Mouse (Mus musculus) left cerebral cortex, adult 2 months (tissue): ENCODE data around the gene Nsmce4a. TPM values are rescaled to one million over a fixed set of nuclear protein-coding genes. Genes with fewer than 3 reads are reported as not detected.

Experiments
- DNase-seq, 2 experiments: peaks; one replicate each; pipeline ENCODE4 v3.0.0; 2021 to 2022; ENCODE audit warnings: low spot score in 2 of 2, mixed read lengths in 1 of 2; ENCODE audit errors: extremely low spot score in 1 of 2
- H3K27ac ChIP-seq: fragments of 200-600 bp; 2 replicates; pipeline ENCODE4 v1.8.1; 2022
- H3K4me3 ChIP-seq: fragments of 200-600 bp; 2 replicates; pipeline ENCODE4 v1.8.1; 2022
- CTCF ChIP-seq: fragments of 200-600 bp; IDR thresholded peaks from 2 replicates; pipeline ENCODE4 v1.8.1; 2022; ENCODE audit warnings: antibody characterized with exemption, mild to moderate bottlenecking, moderate library complexity
- intact Hi-C: fragments of 180-260 bp; cut with DNase I; formaldehyde crosslinking; loops from one replicate; pipeline ENCODE4 v1.15.1; 2025
- total RNA-seq, 2 experiments: library from RNA; stranded (reverse); gene quantifications; 2 replicates each; pipeline ENCODE4 v1.2.3; 2021

The Nsmce4a gene
- total RNA-seq, 2 experiments from 2014 or later = 33.6 to 40.3 TPM

- DNase-seq = no peak
- intact Hi-C loops = no loop called here
- H3K4me3 ChIP-seq = no peak overlapping the region
- no peak for TF ChIP-seq CTCF
- no peak overlapping the region for H3K27ac ChIP-seq
These were observed 1.5 kb upstream of the Nsmce4a start for GRCm38 (mm10) chr7:130574211-130574991.

DNA sequence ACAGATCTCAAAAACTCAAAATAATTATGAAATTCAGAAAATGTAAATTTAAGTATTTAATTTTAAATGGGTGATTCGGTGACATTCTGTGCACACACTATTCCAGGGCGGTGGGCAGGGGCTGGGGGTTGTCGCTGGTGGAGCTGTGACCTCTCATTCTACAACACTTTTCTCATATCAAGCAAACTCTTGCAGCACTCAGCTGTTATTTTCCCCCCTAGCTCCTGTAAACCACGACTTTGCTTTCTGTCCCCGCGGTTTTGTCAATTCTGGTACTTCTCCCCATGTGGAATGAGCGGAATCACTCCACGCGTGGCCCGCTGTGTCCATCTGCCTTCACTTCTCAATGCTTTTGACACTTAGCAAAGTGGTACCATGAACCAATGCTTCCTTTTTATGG, 828 bp upstream of the Nsmce4a start:
- no peak for TF ChIP-seq CTCF
- Histone ChIP-seq H3K4me3 (no peak overlapping the region), H3K27ac (no peak overlapping the region)
- DNase-seq = no peak
- intact Hi-C loops = no loop called here

GRCm38 (mm10) chr7:130570472-130570871, 2.4 kb downstream of the Nsmce4a start:
- intact Hi-C loops = no loop called here
- no peak for TF ChIP-seq CTCF

DNA sequence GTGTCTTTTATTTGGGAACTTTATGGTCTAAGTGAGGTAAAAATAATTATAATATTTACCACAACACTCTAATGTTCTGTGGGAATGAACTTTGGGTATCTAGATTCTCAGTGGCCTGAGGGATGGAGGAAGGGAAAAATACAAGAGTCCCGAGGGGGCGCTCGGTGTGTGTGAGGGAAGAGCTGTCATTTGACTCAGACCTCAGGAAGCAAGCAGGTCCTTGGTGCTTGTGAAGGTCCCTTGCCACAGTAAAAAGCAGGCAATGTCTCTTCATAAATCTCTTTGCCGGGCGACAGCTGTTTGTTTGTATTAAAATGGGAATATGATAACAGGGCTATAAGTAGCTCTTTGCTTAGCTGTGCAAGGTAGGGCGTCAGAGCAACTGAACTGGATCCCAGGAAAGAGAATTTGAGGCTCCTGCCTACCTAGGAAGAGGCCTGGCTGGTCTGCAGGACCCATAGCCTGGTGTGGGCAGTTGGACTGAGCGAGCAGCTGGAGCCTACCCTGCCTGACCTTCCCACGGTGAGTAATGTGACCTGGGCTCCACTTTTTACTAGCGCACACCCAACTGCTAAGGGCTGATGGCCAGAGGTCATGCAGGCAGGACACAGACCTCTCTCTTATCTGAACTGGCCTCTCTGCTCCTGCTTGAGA, 4.0 kb downstream of the Nsmce4a start:
- no peak overlapping the region for H3K4me3 ChIP-seq
- no peak for DNase-seq
- TF ChIP-seq CTCF = no peak
- intact Hi-C loops = no loop called here
- no peak overlapping the region for H3K27ac ChIP-seq

More at GRCm38 (mm10) chr7:130570472-130570871, 2.4 kb downstream of the Nsmce4a start:
- Histone ChIP-seq H3K4me3 (no peak overlapping the region), H3K27ac (no peak overlapping the region)
- no peak for DNase-seq

DNA sequence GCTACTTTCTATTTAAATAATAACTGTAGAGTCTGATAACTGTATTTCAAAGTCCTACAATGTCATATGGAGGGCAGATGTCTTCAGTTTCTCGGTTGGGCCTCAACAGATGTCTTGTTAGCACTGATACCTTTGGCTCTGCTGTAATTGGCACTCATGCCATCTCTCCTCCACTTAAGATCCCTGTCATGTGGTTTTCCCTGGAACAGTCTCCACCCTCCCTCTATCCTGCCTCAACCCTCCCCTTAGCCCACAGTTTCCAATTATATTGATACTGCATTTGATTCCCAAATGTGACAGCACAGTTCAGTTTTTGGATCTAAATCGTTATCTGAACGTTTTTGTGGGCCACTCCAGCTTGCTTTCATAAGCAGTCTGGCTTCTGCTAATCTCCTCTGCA, 8.3 kb downstream of the Nsmce4a start:
- DNase-seq = no peak
- intact Hi-C loops = no loop called here
- no peak for TF ChIP-seq CTCF
- H3K27ac ChIP-seq = no peak overlapping the region
- no peak overlapping the region for H3K4me3 ChIP-seq

DNA sequence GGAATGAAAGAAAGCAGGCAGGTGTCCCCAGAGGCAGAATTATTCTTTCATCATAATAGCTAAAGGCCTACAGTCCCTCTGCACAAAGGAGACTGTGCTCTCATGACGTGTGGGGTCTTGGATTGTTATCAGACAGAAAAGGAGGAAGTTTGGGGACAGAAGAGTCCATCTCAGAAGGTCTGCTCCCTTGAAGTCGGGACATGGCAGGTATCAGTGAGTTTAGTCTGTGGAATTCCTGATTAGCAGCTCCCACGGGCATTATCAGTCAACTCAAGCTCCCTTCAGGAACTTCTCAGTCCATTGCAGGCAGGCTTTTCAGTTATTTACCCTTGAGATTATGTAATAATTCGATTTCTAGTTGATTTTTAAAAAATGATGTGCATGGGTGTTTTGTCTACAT, 9.0 kb downstream of the Nsmce4a start:
- Histone ChIP-seq H3K27ac (no peak overlapping the region), H3K4me3 (no peak overlapping the region)
- DNase-seq = no peak
- no peak for TF ChIP-seq CTCF
- intact Hi-C loops = no loop called here

- intact Hi-C loops = no loop called here
- no peak overlapping the region for H3K27ac ChIP-seq
- no peak for DNase-seq
- H3K4me3 ChIP-seq = no peak overlapping the region
- no peak for TF ChIP-seq CTCF
These were observed 9.6 kb downstream of the Nsmce4a start for GRCm38 (mm10) chr7:130563276-130563675.

GRCm38 (mm10) chr7:130560933-130561332, 12.0 kb downstream of the Nsmce4a start:
- H3K27ac ChIP-seq = no peak overlapping the region
- DNase-seq = no peak
- H3K4me3 ChIP-seq = no peak overlapping the region
- TF ChIP-seq CTCF = no peak
- intact Hi-C loops = no loop called here

DNA sequence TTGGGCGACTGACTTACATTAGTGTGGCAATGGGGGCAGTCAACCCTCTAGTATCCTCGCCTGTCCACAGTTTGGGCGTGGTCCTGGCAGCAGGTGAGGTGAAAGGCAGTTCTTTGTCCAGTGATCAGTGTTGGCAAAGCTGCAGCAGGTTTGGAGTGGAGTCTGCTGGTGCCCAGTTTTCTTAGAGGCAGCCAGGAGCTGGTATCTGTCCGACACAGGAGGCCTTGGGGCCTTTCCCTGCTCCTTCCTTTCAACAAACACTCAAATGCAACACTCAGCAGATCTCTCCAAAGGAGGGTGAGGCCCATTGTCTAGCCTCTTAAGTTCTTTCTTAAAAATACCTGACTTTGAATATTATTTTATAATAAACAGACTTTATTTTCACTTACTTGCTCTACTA, 14.3 kb downstream of the Nsmce4a start:
- Histone ChIP-seq H3K4me3 (no peak overlapping the region), H3K27ac (no peak overlapping the region)
- intact Hi-C loops = no loop called here
- TF ChIP-seq CTCF = no peak
- DNase-seq = no peak

DNA sequence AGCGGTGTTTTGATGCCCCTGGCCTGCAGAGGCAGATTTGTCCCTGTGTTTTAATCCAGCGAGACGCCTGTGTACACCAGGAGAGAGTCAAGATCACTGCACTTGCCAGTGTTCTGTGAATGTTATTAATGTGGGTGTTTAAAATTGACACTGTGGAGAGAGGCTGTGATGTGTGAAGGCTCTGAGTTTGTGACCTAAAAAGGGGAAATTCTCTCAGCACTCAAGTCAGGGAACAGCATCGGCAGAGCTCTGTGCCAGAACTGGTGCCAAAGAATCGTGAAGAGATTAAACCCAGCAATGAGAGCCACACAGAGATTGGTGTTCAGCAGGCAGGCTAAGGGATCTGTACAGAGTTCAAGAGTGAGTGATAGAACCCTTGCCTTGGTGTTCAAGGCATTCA, 17.3 kb downstream of the Nsmce4a start:
- Histone ChIP-seq H3K4me3 (no peak overlapping the region), H3K27ac (no peak overlapping the region)
- intact Hi-C loops = no loop called here
- DNase-seq = no peak
- no peak for TF ChIP-seq CTCF

DNA sequence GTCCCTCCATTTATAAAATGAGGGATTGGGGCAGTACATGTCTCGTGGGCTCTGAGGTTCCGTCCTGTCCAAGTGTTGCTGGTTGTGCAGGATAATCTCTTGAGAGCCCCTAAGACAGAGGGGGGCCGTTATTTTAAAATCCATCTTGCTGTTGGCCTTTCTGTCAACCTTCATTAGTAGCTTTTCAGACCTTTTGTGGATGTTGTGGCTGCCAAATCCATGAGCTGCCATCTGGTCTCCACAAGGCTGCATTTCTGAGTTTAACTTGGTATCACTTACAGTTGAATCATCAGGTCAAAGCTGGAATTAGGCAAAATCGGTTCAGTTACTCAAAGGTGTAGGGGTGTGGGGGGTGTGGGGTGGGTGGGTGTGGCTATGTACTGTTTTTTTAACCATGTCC, 19.6 kb downstream of the Nsmce4a start:
- TF ChIP-seq CTCF = no peak
- Histone ChIP-seq H3K4me3 (no peak overlapping the region), H3K27ac (no peak overlapping the region)
- intact Hi-C loops = no loop called here
- DNase-seq = no peak

DNA sequence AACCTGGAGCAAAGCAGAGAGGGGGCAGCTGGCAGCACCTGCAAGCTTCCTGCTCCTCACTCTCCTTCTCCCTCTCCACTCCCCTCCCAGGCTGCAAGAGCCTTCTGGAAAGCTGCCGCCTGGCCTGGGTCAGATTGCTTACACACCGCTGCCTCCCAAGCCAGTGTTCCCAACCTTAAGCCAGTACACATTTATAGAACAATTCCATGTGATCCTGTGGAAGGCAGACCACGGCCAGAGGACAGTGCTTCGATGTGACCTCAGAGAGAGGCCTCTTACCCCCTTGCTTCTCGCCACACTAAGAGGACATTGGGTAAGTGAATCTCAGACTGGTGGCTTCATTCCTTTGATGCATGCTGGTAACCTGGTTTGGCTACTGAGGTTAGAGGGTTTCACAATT, 20.1 kb downstream of the Nsmce4a start:
- TF ChIP-seq CTCF = no peak
- no peak for DNase-seq
- H3K27ac ChIP-seq = no peak overlapping the region
- no peak overlapping the region for H3K4me3 ChIP-seq
- intact Hi-C loops = no loop called here
